Mouse (Mus musculus) monocyte, adult 5-6 weeks (primary cell): ENCODE data around the gene Tnf. TPM values are rescaled to one million over a fixed set of nuclear protein-coding genes. Genes with fewer than 3 reads are reported as not detected.

Experiments used
- ATAC-seq: fragments of 153-309, 156-312 bp; replicated peaks from 2 replicates; pipeline ENCODE4 v1.8.0; 2017; ENCODE audit warnings: mild to moderate bottlenecking; ENCODE audit not compliant: low TSS enrichment, insufficient number of reproducible peaks, severe bottlenecking, poor library complexity, low FRiP score
- total RNA-seq: library from RNA; stranded (forward); fragments of 200-1000, 200-491, 200-594 nt; gene quantifications from 3 replicates; pipeline ENCODE4 v1.2.3, GENCODE M21; 2017

Tnf gene
- total RNA-seq, 1 experiment from 2014 or later, result 38.1 TPM

DNA sequence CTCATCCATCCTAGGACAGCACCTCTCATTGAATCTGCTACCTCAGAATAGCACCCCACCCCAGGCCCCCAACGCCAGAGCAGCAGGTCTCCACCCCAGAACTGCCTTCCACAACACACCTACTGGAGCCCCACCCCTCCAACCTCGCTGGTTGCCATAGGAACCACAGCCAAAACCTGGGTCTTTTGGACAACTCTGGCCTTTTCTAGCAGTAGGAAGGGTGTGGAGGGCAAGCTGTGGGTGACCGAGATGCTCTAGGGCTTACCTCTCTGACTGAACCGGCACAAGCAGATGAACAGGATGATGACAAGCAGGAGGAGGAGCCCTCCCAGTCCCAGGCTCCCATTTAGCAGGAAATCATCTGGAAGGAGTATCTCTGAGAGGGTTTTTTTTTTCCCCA, 15.1 kb downstream of the Tnf start:
- peak; percentile 29; the same call in 1 of the 2 replicates for ATAC-seq

DNA sequence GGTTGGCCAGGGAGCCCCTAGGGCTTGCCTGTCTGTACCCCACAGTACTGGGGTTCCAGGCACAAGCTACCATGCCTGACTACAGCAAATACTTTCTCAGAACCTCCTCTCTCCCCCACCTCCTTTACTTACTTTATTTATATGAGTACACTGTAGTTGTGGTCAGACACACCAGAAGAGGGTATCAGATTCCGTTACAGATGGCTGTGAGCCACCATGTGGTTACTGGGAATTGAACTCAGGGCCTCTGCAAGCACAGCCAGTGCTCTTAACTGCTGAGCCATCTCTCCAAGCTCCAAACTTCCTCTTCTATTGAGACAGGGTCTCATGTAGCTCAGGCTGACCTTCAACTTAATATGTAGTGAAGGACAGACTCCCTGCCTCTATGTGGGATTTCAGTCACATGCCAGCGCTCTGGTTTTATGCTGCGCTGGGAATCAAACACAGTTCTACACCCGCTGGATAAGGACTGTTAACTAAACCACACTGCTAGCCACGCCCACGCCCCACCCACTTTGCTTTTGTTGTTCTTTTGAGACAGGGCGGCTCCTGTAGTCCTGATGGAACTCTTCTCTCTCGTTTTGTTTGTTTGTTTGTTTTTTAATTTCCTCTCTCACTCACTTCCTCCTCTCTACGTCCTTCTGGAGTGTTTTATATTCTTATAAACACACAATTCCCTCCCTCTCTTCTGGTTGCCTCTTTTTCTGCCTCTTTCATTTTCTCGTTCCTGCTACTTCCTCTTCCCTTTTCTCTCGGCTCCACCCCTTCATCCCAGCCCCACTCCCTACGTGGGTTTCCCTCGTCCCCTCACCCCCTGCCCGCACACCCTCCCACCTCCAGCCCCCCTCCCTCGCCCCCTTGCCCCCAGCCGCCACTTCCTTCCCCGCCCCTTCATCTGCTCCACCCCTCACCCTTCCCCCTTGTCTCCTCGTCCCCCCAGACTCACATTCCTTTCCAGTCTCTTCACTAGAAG, 15.9 kb downstream of the Tnf start:
- peak; percentile 18 for ATAC-seq

DNA sequence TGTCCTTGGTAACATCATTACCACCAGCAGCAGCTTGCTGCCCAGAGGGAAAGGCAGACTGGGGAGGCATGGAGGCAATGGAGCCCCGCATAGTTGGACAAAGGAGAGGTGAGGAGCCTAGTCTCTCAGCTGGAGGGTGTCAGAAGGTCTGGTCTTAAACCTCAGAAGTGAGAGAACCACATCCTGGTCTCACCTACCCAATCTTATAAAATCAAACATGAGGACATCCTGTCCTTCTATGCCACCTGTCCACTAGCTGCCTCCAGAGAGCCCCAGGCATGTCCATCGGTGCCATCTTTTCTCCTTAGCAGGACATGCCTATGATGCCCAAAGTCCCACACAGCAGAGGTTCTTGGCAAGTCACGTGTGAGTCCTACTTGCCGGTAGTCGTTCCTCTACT, 21.7 kb downstream of the Tnf start:
- ATAC-seq, result no peak

DNA sequence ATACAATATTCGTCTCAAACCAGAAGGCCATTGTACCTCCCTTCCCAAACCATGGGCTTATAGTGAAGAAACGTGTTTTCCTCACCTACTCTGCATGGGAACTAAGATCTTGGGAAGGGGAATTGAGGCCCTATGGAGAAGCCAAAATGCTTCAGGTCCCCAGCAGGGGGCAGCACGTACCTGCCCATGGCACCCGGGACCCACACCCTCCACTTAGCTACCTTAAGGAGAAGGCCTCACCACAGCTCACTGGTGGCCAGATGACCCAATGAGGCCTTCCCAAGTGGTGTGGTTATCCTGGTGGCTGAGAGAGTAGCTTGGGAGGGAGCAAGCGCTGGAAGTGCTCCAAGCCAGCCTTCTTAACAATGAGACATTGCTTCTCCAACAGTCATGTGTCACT, 23.3 kb downstream of the Tnf start:
- ATAC-seq, result peak; percentile 87

DNA sequence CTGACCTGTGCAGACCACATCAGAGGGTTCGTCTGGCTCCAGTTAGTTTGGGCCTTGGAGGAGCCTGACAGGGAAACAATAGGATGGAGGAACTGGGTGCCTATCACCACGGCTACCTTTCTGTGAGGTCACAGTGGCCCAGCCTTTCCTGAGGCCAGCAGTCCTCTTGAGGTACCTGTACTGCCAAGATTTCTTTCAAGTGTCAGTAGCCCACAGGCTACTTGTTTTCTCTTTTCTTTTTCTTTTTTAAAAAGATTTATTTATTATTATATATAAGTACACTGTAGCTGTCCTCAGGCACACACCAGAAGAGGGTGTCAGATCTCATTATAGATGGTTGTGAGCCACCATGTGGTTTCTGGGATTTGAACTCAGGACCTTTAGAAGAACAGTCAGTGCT, 25.8 kb downstream of the Tnf start, which contains the start of gene Aif1:
TSS of gene Aif1 (minus strand) at position 101 of the 400 bp plus-strand sequence.
- ATAC-seq, result no peak

DNA sequence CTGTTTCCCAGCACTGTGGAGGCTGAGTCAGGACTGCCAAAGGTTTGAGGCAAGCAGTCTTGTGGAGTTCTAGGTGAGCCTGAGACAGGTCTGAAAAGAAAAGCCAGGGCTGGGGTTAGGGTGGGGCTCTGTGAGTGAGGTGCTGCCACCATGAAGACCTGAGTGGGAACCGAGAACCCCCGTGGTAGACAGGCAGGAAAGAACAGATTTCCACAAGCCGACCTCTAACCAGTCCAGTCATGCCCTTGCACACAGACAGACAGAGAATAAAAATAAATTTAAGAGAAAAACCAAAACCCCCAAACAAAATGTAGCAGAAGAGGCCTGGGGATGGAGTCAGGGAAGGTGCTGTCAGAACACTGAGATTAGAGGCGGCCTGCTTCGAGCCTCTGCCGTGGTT, 26.4 kb downstream of the Tnf start:
- no peak for ATAC-seq

DNA sequence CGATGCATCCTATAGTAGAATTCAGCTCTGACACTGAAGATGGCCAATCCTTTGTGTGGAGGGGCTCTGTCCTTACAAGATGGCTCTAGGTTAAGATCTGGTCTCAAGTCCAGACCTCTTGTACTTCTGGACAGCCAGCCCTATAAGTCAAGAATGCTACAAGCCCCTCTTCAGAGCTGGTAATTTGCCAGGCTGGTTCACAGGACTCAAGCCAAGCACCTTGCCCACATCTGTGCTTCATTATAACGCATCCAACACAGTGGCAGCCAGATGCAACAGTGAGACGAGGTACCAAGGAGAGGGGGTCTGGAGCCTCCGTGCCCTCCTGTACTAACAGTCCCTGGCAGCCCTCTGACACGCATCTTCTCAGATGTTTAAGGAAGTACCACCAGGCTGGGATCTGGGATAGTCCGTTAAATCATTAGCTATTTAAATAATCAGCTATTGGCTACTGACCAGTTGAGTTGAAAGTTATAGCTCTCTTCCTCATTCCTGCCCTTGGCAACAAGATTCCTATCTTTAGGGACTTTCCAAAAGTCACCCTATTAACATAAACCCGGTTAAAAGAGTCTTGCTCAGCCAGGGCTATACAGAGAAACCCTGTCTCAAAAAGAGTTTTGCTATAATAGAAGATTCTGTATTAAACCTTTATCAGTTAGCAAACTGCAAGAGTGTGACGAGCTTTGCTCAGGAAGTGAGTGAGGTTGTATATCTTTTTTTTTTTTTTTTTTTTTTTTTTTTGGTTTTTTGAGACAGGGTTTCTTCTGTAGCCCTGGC, 27.4 kb downstream of the Tnf start:
- 0 out of 2 replicates have a peak, but pooled peaks have one; percentile 23 for ATAC-seq

DNA sequence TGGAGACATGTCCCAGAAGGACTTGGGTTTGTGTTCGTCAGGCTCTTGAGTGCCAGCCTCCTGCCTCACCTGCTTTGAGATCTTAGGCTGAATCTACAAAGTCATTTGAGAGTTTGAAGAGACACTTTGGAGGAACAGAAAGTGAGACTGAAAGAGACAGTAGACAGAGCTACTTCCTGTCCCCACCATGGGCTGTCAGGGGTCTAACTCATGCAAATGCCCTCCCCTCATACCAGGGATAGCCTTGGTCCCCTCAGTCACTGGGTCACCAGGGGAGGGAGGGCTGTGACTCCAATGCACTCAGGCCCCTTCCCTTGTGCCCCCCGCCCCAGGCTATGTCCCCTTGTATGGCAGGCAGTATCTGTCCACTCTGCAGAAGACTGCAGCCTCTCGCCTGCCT, 28.5 kb downstream of the Tnf start:
- ATAC-seq, result 0 out of 2 replicates have a peak, but pooled peaks have one; percentile 13

DNA sequence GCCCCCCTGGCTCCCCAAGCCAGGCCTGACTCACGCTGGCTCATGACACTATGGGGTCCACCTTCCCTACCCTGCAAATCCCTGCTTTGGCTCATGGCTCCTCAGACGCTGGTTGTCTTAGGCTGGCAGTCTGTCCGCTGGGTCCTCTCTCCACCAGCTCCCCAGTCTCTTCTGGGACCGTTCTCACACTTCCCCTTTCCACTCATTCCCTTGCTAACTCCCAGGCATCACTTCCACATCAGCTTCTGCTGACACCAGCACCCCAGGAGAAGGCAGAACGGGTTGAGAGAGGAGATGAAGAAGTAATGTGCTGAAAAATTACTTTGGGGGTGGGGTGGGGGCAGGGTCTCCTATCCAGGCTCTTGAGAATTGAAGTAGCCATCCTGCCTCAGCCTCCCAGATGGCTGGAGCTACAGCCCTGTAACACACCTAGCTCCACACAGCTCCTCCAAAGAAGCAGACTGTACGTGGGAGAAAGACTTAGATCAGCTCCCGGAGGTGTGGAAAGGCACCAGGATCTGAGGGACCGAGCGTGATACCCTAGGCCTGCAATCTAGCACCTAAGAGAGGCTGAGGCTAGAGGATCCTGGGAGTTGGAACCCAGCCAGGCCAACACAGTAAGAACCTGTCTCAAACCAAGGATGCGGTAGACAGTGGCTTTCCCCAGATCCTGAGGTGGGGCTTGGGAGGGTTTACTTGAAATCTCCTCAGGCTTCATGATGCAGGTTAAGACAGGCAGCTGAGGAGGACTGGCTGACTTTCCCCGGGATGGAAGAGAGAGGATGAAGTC, 29.2 kb downstream of the Tnf start:
- ATAC-seq, result peak; percentile 74

DNA sequence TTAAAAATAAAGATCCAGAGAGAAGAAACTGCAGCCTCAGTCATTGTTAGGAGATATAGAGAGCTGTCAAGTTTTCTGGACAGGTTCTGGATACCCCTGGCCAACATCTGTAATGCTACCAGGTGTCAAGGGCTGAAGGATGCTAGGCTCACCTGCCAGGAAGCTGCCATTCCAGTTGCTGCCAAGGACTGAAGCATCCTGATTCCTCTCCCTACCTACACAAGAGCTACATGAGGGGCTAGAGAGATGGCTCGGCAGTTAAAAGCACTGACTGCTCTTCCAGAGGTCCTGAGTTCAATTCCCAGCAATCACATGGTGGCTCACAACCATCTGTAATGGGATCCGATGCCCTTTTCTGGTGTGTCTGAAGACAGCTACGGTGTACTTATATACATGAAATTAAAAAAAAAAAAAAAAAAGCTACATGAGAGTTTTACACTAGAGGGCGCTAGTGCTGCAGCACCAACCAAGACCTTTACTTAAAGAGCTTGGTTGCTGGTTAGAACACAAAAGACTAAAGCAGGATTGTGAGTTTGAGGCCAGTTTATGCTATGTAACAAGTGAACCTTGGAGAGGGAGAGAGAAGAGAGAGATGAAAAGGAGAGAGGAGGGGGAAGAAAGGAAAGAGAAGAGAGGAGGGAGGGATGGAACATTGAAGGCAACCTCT, 33.1 kb downstream of the Tnf start:
- no peak for ATAC-seq

DNA sequence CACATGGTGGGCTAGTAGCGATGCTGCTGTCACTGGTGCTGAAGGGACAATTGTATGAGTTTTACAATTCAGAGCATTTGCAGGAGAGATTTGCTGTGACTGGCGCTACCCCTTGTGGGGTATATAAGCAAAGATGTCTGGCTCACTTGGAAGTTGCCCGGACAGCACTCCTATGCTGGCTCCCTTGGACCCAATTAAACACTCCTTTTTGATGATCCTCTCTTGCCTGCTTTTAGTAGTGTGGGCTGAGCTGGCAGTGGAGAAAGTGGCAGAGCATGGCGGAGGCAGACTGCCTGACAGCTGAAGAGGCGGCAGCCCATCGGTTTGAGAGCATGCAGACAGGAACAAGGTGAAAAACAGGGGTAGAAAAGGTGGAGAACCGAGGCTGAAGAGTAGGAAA, 34.0 kb downstream of the Tnf start:
- no peak for ATAC-seq

DNA sequence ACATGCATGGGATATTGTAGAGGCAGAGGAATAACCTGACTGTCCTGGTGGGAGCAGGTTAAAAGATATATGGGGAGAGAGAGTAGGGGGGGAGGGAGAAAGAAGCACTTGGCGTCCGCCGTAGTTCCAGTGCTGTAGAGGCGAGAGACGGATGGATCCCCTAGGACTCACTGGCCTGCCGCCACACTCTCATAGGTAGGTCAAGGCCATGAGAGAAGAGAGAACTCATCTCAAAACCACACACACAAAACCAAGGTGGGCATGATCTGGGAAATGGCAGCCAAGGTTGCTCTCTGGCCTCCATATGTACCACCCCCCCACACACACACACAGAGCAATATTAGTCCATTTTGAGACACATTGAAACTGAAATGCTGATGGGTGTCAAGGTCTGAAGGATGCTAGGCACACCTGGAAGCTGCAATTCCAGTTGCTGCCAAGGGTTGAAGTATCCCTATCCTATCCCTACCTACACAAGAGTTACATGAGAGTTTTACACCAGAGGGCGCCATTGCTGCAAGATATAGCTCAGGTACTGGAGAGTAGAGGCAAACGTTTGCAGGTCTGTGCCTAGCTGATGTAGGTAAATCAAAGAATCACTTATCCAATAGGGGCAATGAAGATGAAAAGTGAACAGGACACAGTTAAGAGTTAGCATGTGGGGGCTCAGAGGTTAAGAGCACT, 35.3 kb downstream of the Tnf start:
- ATAC-seq, result 0 out of 2 replicates have a peak, but pooled peaks have one; percentile 11

DNA sequence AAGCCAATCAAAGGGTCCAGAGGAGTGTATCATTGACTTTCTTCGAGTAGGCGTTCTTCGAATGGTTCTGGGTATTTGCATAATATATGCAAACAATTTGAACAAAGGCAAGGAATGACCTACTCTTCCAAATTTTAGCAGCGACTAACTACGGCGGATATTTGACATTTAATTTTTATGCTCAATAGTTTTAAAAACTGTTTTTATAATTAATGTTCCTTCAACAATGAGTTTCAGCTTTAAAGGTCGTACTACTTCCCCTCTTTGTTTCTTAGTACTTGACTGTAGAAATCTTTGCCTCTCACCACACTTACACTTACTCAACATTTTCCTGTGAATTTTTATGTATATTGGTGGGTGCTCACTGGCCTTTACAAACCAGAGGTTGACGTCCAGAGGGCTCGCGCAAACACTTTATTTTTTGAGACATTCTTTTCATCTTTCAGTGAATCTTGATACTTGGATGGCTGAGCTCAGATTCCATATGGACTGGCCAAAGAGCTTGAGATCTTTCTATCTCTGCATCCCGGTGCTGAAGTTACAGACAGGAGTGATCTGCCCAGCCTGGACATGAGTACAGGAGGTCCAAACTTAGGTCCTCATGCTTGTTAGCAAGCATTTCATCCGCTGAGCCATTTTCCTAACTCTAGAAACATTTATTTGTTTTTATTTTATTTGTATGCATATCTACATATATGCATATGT, 36.2 kb downstream of the Tnf start:
- no peak for ATAC-seq

DNA sequence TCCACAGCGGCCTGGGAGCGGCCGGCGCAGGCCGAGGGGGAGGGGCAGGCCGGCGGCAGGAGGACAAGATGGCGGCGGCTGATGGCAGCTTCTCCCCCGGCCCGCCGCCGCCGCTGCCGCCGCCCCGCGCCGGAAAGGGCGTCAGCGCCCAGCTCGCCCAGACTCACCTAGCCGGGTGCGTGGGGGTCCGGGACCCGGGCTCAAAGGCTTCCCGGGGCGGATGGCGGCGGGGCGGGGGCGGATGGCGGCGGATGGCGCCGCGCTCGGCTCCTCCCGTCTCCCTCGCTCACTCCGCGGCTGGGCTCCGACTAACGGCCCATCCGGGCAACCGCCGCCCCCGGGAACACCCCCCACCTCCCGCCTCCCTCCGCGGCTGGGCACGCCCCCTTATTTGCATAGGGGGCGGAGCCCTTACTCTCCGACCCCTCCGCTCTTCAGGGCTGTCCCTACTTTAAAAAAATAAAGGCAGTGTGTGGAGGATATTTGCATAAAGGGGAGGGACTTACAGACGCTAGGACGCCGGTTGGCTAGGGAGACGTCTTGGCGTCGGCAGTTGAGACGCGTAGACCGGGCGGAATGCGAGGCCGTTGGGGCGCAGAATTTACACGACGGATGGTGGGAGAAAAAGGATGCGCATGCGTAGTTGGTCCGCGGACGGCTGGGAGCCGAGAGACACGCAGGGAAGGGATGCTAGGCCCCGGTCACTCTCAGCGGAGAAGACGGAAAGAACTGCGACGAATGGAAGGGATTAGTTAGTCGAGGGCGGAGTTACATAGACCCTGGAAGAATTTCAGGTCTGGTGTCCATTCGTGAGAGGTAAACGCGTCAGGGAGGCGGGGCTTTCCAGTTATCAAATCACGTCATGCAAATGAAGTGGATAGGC, 37.0 kb downstream of the Tnf start, which contains the start of gene Prrc2a:
TSS of gene Prrc2a (minus strand) at position 330 of the 883 bp plus-strand sequence.
- peak; percentile 85 for ATAC-seq

DNA sequence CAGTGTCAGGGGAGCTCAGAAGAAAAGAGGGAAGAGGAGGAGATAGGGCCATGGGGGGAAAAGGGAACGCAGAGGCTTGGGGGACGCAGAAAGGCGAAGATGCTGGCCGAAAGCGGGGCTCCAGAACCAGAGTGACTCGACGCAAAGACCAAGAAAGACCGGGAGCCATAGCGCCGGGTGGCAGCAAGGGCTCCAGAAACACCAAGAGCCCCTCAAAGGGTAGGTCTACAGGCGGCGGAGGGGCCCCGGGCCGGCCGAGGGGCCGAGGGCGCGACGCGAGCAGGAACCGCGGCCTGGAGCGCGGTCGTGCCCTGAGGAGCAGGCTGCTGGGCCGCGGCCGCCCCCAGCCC, 37.6 kb downstream of the Tnf start:
- ATAC-seq, result no peak

DNA sequence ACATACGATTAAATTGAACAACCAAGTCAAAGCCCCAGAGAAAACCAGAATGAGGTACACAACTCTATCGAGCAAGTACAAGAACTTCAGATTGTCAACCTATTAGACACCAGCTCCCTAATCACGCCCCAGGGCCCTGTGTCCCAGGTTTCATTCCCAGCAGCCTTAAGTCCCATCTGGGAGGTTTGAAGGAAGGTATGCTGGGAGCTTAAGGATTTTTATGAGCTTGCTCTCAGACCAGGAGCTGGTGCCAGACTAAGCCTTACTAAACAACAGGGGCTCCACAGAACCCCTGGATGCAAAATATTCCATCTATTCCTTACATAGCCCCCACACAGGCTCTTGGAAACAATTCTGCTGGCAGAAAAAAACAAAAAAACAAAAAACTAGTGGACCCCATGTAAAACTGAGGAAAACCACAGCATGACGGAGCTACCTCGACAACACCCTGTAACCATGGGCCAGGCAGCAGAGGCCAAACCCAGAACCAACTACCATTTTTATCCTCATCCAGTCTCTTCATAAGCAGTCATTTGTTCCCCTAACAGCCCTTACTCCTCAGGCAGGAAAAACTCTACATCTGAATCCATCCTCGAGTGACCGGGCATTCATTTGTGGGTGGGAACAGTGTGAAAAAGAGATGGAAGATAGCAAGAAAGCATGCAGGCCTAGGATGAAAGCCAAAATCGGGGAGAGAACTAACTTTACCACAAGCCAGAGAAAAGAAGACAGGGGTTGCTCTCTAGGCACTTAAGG, 38.3 kb downstream of the Tnf start:
- no peak for ATAC-seq
